Mouse (Mus musculus): ENCODE results near the gene Acd.

Gene Acd

DNA sequence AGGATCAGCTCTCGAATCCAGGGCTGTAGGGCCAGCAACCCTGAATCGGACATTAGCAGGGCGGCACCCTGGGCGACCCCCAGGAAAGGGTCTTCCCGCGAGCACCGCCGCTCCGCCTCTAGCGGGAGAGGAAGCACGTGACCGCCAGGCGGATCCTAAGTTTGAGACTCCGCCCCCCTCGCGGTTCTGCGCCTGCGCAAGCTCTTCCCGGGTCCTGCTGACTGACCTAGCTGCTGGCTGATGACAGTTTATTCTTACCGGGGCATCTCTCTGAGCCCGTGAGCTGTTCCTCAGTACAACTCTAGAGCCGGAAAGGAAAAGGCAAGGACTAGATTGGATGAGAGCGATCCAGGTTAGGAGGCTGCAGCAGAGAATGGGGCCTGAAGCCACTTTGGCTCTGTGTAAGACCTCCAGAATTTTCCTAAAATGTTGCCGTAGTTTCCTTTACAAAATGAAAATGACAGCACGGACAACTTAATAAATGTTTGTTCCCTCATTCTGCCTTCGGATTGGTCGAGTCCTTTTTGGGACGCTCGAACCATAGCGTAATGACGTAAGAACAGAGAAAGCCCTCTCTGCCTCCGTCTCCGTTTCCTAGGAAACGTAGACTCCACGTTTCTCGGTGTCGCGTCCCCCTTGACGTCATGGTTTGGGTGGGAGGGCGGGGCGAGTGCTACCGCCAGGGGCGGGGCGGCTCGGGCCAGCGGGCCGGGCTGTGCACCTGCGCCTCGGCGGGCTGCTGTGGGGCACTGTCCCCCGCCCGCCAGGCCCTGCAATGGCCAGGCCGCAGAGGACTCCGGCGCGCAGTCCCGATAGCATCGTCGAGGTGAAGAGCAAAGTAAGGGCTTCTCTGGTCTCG lies at the start of gene Acd, which contains the start of gene Pard6a:
Gene Acd, minus strand, starts transcription at position 137 of the 859 bp plus-strand sequence.
Gene Pard6a, plus strand, starts transcription at position 183 of the 859 bp plus-strand sequence.
- in situ Hi-C loops (cut with MboI, MseI), result no loop called here

DNA sequence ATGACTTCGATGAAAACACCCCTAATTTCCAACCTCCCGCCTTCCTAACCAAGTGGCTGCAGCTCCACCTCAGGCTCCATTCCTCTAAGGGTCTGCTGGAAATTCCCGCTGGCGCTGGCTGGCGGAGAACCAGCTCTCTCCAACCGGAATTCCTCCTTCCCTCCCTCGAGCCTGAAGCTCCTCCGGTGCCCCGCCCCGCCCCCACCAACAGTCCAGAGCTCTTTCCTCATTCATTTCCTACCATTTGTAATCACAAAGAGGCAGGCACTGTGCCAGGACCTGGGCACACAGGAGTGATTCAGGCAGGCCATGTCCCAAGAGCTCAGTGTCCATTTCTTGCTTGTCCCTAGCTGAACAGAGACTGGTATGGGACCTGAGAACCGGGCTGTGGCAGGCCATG lies 49.7 kb upstream of the Acd start:
- in situ Hi-C loops (cut with MboI, MseI), result no loop called here

GRCm38 (mm10) chr8:105743301-105743700 lies 42.4 kb upstream of the Acd start:
- in situ Hi-C loops (cut with MboI, MseI), result no loop called here

- in situ Hi-C loops (cut with MboI, MseI), result no loop called here
These were observed 38.3 kb upstream of the Acd start for GRCm38 (mm10) chr8:105739216-105739615.

GRCm38 (mm10) chr8:105732186-105732585 lies 31.3 kb upstream of the Acd start:
- in situ Hi-C loops (cut with MboI, MseI), result no loop called here

- in situ Hi-C loops (cut with MboI, MseI), result no loop called here
These were observed 26.7 kb upstream of the Acd start for GRCm38 (mm10) chr8:105727397-105728124.

GRCm38 (mm10) chr8:105725726-105726125 lies 24.8 kb upstream of the Acd start:
- in situ Hi-C loops (cut with MboI, MseI), result no loop called here

DNA sequence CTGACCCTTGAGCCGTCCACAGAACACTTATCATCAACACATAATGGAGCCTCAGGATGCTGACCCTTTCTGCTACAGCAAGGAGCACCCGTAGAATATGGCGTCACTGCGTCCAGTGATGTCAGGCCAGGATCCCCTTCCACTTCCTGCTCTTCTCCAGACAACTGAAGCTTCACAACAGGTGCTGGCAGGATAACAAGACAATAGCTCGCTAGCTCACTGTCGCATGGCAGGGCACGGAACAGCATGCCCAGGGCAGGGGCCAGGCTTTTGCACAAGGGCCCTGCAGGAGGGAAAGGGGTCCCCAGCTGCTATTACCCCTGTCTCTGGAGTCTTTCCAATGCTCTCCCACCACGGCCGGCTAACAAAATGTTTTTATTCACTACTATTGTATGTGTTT lies 22.0 kb upstream of the Acd start:
- in situ Hi-C loops (cut with MboI, MseI), result no loop called here

DNA sequence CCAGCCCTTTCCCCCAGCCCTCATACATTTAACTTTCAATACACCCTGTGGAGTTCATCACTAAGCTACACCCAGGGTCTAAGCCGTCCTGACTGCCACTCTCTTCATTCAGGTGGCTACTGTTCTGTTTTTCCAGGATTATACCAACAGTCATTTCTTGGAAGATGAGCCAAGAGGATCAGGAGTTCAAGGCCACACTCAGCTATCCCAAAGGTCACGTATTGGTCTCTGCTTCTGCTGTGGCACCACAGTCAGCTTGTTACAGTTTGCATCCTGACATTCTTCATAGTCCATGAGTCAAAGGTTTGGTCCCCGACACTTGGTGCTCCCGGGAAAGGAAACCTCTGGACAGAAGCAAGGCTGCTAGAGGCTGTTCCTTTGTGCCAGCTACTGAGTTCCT lies 18.7 kb upstream of the Acd start:
- in situ Hi-C loops (cut with MboI, MseI), result no loop called here

- in situ Hi-C loops (cut with MboI, MseI), result no loop called here
These were observed 15.5 kb upstream of the Acd start for GRCm38 (mm10) chr8:105716302-105716945.

DNA sequence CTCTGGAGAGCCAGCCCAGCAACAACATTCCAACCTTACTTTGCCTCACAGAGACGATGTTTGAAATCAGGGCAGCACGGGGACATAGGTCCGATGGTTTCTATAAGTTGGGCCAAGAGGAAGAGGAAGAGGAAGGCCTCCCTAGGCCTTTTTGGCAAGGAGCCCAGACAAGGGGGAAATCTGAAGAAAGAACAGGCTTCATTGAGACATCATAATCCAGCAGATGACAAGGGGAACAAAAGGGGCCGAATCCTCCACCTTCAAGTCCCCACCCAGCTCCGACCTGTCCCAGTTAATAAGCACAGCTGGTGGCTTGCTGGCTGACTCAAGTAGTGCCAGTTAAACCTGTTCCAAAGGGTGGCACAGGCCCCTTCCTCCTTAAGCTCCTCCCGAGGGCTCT lies 14.1 kb upstream of the Acd start:
- in situ Hi-C loops (cut with MboI, MseI), result no loop called here

DNA sequence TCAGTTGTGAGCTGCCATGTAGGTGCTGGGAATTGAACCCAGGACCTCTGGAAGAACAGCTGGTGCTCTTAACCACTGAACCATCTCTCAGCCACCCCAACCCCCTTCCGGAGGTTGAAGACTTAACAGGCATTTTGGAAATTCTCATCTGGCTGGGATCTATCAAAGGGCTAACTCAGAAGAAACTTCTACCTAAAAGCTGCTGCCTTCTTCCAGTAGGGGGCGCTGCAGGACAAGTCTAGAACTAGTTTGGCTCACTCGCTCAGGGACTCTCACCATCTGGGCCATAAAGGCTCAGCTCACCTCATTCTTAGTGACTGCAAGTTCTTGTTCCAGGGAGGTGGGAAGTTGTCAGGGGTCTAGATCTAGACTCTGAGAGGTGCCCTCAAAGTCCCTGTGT lies 13.2 kb upstream of the Acd start:
- in situ Hi-C loops (cut with MboI, MseI), result loop anchor here (5.0 kb wide), 1 partner anchor 68 kb away; no protein-coding TSS in a partner anchor

DNA sequence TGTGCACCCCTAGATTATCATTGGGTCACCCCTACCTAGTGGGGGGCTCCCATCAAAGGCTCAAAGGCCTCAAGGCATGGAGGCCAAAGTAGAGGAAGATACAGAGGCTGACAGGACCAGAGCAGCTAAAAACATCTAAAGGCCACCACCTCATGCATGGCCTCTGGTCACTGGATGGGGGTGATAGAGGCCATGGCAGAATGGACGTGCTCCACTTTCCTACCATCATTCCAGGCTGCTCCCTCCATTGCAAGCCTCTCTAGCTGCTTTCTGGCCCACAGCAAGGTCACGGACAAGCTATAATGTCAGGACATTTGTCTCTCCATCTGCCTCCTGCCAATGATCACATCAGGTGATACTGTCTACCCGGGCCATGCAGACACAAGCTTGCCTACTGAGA lies 11.4 kb upstream of the Acd start:
- in situ Hi-C loops (cut with MboI, MseI), result loop anchor here (5.0 kb wide), 1 partner anchor 70 kb away; no protein-coding TSS in a partner anchor

DNA sequence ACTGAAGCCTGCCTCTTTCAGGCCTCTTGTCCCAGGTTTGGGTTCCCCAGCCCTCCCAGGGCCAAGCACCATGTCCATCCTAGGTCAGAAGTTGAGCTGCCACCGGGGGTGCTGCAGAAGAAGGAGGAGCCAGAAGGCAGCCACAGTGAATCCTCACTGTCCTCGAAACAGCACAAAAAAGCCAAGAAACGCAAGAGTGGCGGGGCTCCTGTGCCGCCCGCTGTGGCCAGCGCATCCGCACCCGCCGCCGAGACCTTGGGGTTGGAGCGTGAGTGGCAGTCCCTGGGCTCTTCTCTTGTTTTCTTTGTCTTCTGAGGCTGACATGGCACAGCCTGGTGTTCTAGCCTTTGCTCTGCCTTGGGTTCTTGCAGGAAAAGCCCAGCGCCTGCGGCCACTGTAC lies 8.4 kb upstream of the Acd start:
- in situ Hi-C loops (cut with MboI, MseI), result loop anchor here (5.0 kb wide), 1 partner anchor 228 kb away; the partner anchor contains the start of gene Psmb10

GRCm38 (mm10) chr8:105708675-105709074 lies 7.8 kb upstream of the Acd start:
- in situ Hi-C loops (cut with MboI, MseI), result loop anchor here (5.0 kb wide), 1 partner anchor 229 kb away; the partner anchor contains the start of gene Psmb10

DNA sequence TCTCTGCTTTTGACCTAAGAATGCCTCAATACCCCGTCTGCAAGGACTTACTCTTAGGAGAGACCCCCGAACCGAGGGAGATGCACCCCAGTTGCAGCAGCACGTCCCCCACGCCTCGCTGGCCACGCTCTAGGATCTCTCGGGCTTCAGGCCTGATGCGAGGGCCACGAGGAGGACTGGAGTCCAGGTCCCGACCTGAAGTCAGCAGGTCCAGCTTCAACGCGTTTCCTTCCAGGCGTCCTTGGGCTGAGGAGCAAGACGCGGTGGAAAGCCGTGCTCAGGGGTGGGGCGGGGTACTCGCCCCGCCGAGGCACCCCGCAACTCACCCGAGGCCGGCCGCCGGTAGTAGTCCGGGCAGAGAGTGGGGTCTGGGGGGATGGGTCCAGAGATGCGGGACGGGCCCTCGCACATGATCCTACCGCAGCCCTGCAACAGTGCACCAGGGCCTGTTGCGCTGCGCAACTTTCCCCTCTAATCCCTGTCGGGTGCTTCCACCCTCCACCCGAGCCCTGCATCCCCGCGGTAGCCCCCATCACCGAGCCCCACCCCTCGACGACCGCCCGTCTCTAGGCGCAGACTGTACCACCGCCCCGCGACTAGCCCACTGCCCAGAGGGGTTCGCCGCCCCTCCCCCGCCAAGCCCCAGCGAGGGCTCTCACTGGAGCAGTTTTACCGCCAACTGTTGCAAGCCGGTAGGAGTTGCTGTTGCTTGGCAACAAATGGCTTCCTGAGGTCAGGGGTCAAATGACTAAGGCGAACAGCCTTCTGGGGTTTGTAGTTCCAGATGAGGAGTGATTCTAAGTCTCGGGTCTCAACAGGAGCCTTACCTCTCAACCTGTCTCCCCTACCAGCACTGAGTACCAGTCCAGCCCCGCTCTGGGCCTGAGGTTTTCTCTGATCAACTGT lies 6.8 kb upstream of the Acd start, which contains the start of the genes 4933405L10Rik and Enkd1:
Gene 4933405L10Rik, plus strand, starts transcription at position 158 of the 906 bp plus-strand sequence.
Gene Enkd1, minus strand, starts transcription at position 713 of the 906 bp plus-strand sequence.
- in situ Hi-C loops (cut with MboI, MseI), result loop anchor here (5.0 kb wide), 1 partner anchor 230 kb away; the partner anchor contains the start of gene Psmb10

DNA sequence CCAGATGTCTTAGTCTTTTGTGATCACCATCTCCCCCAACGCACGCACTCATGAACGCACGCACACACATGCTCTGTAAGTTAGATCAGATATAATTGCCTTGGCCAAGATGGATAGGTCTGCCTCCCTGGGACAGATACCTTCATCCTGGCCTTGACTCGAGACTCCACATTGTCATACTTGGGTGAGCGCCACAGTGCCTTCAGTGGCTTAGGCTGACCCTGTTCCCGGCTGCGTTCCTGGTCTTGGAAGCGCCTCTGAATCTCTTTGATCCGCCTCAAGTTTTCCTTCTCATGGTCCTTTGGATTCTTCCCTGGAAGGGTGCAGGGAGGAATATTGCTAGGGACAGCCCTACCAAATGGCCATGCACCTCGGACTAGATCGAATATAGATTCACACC lies 5.5 kb upstream of the Acd start:
- in situ Hi-C loops (cut with MboI, MseI), result loop anchor here (5.0 kb wide), 1 partner anchor 231 kb away; the partner anchor contains the start of gene Psmb10

DNA sequence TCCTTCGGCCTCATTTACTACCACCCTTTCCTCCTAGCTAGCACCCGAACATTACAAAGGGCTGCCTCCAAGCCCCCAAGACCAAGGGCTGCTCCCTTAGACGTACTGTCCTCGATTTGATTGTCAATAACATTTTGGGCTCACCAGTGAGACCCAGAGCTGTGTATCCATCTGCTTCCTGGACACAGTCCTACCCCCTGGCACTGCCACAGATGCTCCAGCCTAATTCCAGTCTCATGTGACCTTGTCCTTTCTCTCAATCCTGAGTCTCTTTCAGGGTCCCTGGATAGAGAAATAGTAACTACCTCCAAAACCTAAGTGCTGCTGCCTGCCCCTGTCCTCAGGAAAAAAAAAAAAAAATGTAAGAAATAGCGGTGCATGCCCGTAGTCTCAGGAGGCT lies 4.1 kb upstream of the Acd start:
- in situ Hi-C loops (cut with MboI, MseI), result loop anchor here (5.0 kb wide), 1 partner anchor 232 kb away; the partner anchor contains the start of gene Psmb10

GRCm38 (mm10) chr8:105704146-105704812 lies 3.4 kb upstream of the Acd start:
- in situ Hi-C loops (cut with MboI, MseI), result no loop called here

Measured in T-helper 2 cell (primary cell).